Mouse (Mus musculus) forebrain, embryonic 15.5 days (tissue): ENCODE data around the gene Faim. TPM values are rescaled to one million over a fixed set of nuclear protein-coding genes. Genes with fewer than 3 reads are reported as not detected.
A peak's percentile ranks its signal among the peaks of the same experiment; 100 is the strongest.

ENCODE experiments used
- ATAC-seq: fragments of 200-750 bp; cut with Nextera tagmentation; replicated peaks from 2 replicates; pipeline ENCODE4 v1.8.0; 2017; ENCODE audit warnings: mild to moderate bottlenecking, moderate TSS enrichment, moderate library complexity
- H3K27ac ChIP-seq: fragments of 300-500 bp; sonication (generic); replicated peaks from 2 replicates; pipeline ENCODE4 v1.5.1; 2015; ENCODE audit warnings: mild to moderate bottlenecking, inconsistent platforms
- H3K27me3 ChIP-seq: fragments of 300-500 bp; sonication (generic); 2 replicates; pipeline ENCODE4 v1.6.1; 2015; ENCODE audit warnings: inconsistent platforms
- H3K36me3 ChIP-seq: fragments of 300-500 bp; sonication (generic); 2 replicates; pipeline ENCODE4 v1.6.1; 2015; ENCODE audit warnings: mild to moderate bottlenecking, inconsistent platforms
- H3K4me1 ChIP-seq: fragments of 300-500 bp; sonication (generic); 2 replicates; pipeline ENCODE4 v1.6.1; 2015; ENCODE audit warnings: inconsistent platforms
- H3K4me2 ChIP-seq: fragments of 300-500 bp; sonication (generic); replicated peaks from 2 replicates; pipeline ENCODE4 v1.6.1; 2015; ENCODE audit warnings: mild to moderate bottlenecking, inconsistent platforms
- H3K4me3 ChIP-seq: fragments of 300-500 bp; sonication (generic); 2 replicates; pipeline ENCODE4 v1.5.1; 2015; ENCODE audit warnings: mild to moderate bottlenecking, inconsistent platforms
- H3K9ac ChIP-seq: fragments of 300-500 bp; sonication (generic); replicated peaks from 2 replicates; pipeline ENCODE4 v1.6.1; 2015; ENCODE audit warnings: mild to moderate bottlenecking, inconsistent platforms
- H3K9me3 ChIP-seq: fragments of 300-500 bp; sonication (generic); 2 replicates; pipeline ENCODE4 v1.6.1; 2016; ENCODE audit warnings: inconsistent platforms
- WGBS: fragments of 180-500 bp; shearing (Covaris S2); methylation state at CpG from one replicate; pipeline ENCODE4 v1.1.7; 2015; ENCODE audit warnings: mixed read lengths; 5-methylcytosine and 5-hydroxymethylcytosine counted together
- polyA plus RNA-seq: library from polyadenylated mRNA; unstranded; fragments of >200 nt; fragmentation: Nextera tagmentation; extraction: Ambion mirVana; gene quantifications from 2 replicates; pipeline ENCODE4 v1.2.1, GENCODE M21; 2015

The Faim gene
- polyA plus RNA-seq, 1 experiment from 2014 or later: 94.8 TPM

DNA sequence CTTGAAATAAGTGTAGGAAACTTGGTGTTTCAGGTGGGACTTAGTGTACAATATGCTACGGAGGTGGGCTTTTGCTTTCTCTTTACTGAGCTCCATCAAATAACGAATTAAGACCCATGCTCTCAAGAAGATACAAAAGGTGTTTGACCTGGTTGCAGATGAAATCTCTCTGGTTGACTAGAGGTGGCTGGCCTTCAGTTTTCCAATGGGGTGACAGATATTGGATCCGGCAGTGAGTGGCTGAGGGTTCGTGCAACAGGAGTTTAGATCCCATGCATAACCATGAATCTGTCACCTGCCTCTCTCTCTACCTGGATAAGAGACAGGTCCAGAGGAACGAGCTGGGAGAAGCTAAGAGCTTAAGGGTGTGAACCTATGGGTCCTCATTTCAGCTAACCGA lies 27.5 kb upstream of the Faim start:
- no peak overlapping the region for H3K4me3 ChIP-seq
- H3K36me3 ChIP-seq: no peaks in the 10 kb centered on the region
- no peak for ATAC-seq
- WGBS: 3% methylated on average over 6 of the region's 6 CpGs
- no peak overlapping the region for H3K4me2 ChIP-seq
- H3K9me3 ChIP-seq: no peaks in the 10 kb centered on the region
- no peak overlapping the region for H3K27ac ChIP-seq
- H3K4me1 ChIP-seq: peaks cover 27% of the 10 kb centered on the region
- H3K9ac ChIP-seq: no peak overlapping the region
- H3K27me3 ChIP-seq: peaks cover 91% of the 10 kb centered on the region

DNA sequence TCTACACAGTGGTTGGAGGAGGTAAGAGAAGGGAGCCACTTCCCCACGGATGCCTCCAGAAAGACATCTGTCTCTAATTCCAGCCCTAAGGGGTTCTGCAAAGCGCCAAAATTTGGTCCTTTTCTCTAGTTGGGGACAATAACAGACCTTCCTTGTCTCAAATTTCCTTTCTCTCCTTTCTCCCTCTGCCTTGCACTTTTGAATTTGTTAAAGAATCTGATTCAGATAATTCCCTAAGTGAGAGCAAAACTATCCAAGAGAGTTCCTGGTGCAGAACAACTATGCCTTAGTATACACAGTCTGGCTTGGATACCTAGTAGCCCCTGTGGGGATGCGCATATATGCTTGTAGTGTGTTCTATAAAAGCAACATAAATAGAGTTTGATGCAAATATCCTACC lies 26.3 kb upstream of the Faim start:
- H3K4me3 ChIP-seq: no peak overlapping the region
- 25% methylated on average over 3 of the region's 3 CpGs for WGBS
- H3K9me3 ChIP-seq: no peaks in the 10 kb centered on the region
- no peaks in the 10 kb centered on the region for H3K36me3 ChIP-seq
- no peak overlapping the region for H3K4me2 ChIP-seq
- no peak overlapping the region for H3K27ac ChIP-seq
- peaks cover 24% of the 10 kb centered on the region for H3K4me1 ChIP-seq
- ATAC-seq: no peak
- peaks cover 90% of the 10 kb centered on the region for H3K27me3 ChIP-seq
- H3K9ac ChIP-seq: no peak overlapping the region

DNA sequence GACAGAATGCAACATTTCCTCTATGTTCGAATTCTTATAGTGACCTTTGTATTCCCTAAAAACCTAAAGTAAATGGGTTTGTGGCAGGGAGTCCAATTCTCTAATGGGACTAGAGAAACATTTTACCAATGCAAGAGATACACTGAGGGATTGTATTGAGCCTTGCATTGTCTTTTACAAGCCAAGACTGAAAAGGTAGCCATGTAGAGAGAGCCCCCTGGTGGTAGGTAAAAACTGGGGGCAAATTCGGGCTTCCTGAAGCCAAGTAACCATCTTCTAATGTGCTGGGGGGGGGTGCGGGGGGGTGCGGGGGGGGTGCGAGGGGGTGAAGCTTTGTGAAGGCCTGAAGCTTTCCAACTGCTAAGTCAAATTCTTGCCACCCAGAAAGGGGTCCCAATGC lies 25.8 kb upstream of the Faim start:
- no peak overlapping the region for H3K4me3 ChIP-seq
- H3K4me1 ChIP-seq: peaks cover 22% of the 10 kb centered on the region
- no peaks in the 10 kb centered on the region for H3K36me3 ChIP-seq
- no peak for ATAC-seq
- H3K9me3 ChIP-seq: no peaks in the 10 kb centered on the region
- H3K9ac ChIP-seq: no peak overlapping the region
- 17% methylated on average over 5 of the region's 5 CpGs for WGBS
- H3K27ac ChIP-seq: no peak overlapping the region
- no peak overlapping the region for H3K4me2 ChIP-seq
- peaks cover 90% of the 10 kb centered on the region for H3K27me3 ChIP-seq

GRCm38 (mm10) chr9:98961591-98962477 lies 24.3 kb upstream of the Faim start:
- Histone ChIP-seq H3K4me2 (no peak overlapping the region), H3K27ac (no peak overlapping the region), H3K4me1 (peaks cover 7% of the 10 kb centered on the region), H3K9ac (no peak overlapping the region), H3K36me3 (no peaks in the 10 kb centered on the region), H3K27me3 (peaks cover 89% of the 10 kb centered on the region), H3K4me3 (no peak overlapping the region), H3K9me3 (no peaks in the 10 kb centered on the region)
- 3% methylated on average over 22 of the region's 22 CpGs for WGBS
- ATAC-seq: no peak

DNA sequence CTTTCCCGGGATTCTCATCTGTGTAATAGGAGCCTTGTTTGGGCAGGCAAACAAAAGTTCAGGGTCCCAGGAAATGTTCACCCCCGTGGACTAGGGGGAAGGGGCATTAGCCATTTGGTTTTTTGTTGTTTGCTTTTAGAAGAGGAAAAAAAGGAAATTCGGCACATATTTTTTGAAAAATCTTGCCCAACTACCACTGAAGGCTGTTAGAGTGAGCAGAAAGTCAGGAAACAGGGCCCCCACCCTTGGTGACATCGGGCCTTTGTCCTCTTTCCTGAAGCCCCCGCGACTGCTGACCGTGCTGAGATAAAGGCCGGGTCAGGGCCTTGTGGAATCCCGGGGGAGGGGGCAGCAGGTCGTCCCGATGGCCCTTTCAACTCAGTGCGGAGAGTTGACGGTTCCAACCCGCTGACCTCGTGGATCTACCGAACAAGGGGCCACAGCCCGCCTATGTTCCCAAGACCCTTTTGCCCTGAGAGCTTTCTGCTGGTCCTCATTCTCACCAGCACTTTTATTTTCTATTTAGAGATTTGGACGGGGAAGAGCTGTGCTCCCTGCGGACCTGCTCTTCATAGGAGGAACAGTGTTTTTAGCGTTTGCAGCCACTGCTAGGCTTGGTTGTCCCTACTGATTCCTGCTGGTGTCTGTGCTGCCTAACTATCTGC lies 23.6 kb upstream of the Faim start:
- no peak for ATAC-seq
- Histone ChIP-seq H3K9me3 (no peaks in the 10 kb centered on the region), H3K36me3 (no peaks in the 10 kb centered on the region), H3K27ac (no peak overlapping the region), H3K27me3 (peaks cover 91% of the 10 kb centered on the region), H3K4me3 (no peak overlapping the region), H3K4me1 (peaks cover 3% of the 10 kb centered on the region; the same call in 1 of the 2 replicates), H3K9ac (no peak overlapping the region), H3K4me2 (no peak overlapping the region)
- 1% methylated on average over 20 of the region's 20 CpGs for WGBS

DNA sequence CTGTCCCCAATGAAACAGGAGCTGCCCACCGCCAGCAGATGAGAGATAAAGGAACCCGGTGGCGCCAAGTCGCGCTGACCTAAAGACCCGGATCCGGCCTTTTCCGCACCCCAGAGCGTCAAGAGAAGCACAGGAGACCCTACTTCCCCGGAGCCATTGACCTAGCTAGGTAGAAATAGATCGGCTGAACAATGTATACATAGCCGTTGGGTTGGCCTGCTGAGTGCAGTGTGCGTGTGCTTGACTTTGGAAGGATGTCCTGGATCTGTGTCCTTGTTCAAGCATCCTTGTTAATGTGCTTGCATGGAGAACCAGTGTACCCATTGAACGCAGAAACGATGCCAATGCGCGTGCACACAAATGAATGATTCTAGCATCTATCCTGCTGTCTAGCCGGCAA lies 22.5 kb upstream of the Faim start:
- Histone ChIP-seq H3K4me1 (peaks cover 3% of the 10 kb centered on the region; the same call in 1 of the 2 replicates), H3K27ac (no peak overlapping the region), H3K36me3 (no peaks in the 10 kb centered on the region), H3K4me3 (no peak overlapping the region), H3K9me3 (no peaks in the 10 kb centered on the region), H3K27me3 (peaks cover 86% of the 10 kb centered on the region), H3K9ac (no peak overlapping the region), H3K4me2 (no peak overlapping the region)
- no peak for ATAC-seq
- 2% methylated on average over 18 of the region's 18 CpGs for WGBS

- Histone ChIP-seq H3K9ac (no peak overlapping the region), H3K4me2 (0 out of 2 replicates have a peak overlapping the region, but pooled peaks have one; percentile 17), H3K27me3 (peaks cover 85% of the 10 kb centered on the region), H3K36me3 (no peaks in the 10 kb centered on the region), H3K4me1 (peaks cover 3% of the 10 kb centered on the region; the same call in 1 of the 2 replicates), H3K9me3 (no peaks in the 10 kb centered on the region), H3K4me3 (no peak overlapping the region), H3K27ac (no peak overlapping the region)
- ATAC-seq: 0 out of 2 replicates have a peak, but pooled peaks have one; percentile 32
- 2% methylated on average over 18 of the region's 18 CpGs for WGBS
These were observed 21.1 kb upstream of the Faim start for GRCm38 (mm10) chr9:98965084-98965483.

GRCm38 (mm10) chr9:98973101-98973521 lies 13.1 kb upstream of the Faim start:
- Histone ChIP-seq H3K27me3 (peaks cover 77% of the 10 kb centered on the region), H3K4me3 (peak overlapping the region; percentile 27), H3K36me3 (no peaks in the 10 kb centered on the region), H3K4me2 (peak overlapping the region; percentile 40), H3K9ac (no peak overlapping the region; the same call in 1 of the 2 replicates), H3K27ac (no peak overlapping the region), H3K4me1 (peaks cover 9% of the 10 kb centered on the region), H3K9me3 (peaks cover 8% of the 10 kb centered on the region; the same call in 1 of the 2 replicates)
- under 1% methylated on average over 40 of the region's 40 CpGs for WGBS
- ATAC-seq: 0 out of 2 replicates have a peak, but pooled peaks have one; percentile 51

DNA sequence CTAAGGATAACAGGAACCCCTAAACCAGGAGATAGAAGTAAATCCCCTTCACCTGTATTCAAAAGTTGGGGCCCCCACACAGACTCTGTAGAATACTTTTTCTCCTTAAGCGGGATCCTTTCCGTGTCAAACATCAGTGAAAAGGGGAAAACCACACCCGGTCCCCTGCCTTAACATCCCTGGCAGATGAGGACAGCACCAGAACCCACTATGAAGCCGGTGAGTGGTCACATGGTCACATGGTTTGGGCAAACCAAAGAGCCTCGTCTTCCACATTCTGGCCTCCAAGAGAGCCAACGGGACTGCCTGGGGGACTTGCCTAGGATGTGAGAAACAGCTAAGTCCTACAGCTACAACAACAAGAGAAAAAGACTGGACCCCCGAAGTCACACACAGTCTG lies 12.6 kb upstream of the Faim start:
- Histone ChIP-seq H3K9ac (no peak overlapping the region), H3K27me3 (peaks cover 77% of the 10 kb centered on the region), H3K36me3 (no peaks in the 10 kb centered on the region), H3K9me3 (peaks cover 8% of the 10 kb centered on the region; the same call in 1 of the 2 replicates), H3K27ac (no peak overlapping the region), H3K4me3 (peak overlapping the region; percentile 27), H3K4me2 (peak overlapping the region; percentile 40), H3K4me1 (peaks cover 9% of the 10 kb centered on the region)
- 4% methylated on average over 7 of the region's 7 CpGs for whole genome bisulfite sequencing
- no peak for ATAC-seq

- no peak overlapping the region for H3K9ac ChIP-seq
- H3K36me3 ChIP-seq: no peaks in the 10 kb centered on the region
- no peak overlapping the region for H3K4me3 ChIP-seq
- WGBS: 41% methylated on average over 2 of the region's 2 CpGs
- ATAC-seq: no peak
- H3K9me3 ChIP-seq: peaks cover 8% of the 10 kb centered on the region; the same call in 1 of the 2 replicates
- no peak overlapping the region for H3K27ac ChIP-seq
- H3K4me1 ChIP-seq: peaks cover 14% of the 10 kb centered on the region
- H3K27me3 ChIP-seq: peaks cover 66% of the 10 kb centered on the region
- H3K4me2 ChIP-seq: no peak overlapping the region
These were observed 11.3 kb upstream of the Faim start for GRCm38 (mm10) chr9:98974898-98975297.

DNA sequence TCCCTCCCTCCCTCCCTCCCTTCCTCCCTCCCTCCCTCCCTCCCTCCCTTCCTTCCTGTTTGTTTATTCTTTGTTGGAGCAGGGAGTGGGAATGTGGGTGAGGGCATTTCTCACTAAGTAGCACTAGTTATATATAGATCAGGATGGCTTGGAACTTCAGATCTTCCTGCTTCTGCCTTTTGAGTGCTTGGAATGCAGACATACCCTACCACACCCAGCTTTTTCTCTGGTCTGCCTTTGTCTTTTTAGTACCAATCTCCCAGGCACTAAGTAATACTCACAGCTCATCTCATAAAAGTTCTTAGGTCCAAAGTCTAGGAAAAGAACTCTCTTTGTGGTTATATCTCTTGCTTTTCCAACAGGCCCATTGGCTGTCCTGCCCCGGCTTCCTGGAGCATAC lies 10.1 kb upstream of the Faim start:
- no peaks in the 10 kb centered on the region for H3K36me3 ChIP-seq
- H3K9me3 ChIP-seq: no peaks in the 10 kb centered on the region
- H3K27ac ChIP-seq: no peak overlapping the region
- ATAC-seq: no peak
- no peak overlapping the region for H3K4me2 ChIP-seq
- H3K4me3 ChIP-seq: no peak overlapping the region
- 78% methylated on average over 1 of the region's 1 CpGs for WGBS
- no peak overlapping the region for H3K9ac ChIP-seq
- H3K27me3 ChIP-seq: peaks cover 57% of the 10 kb centered on the region
- H3K4me1 ChIP-seq: peaks cover 16% of the 10 kb centered on the region

DNA sequence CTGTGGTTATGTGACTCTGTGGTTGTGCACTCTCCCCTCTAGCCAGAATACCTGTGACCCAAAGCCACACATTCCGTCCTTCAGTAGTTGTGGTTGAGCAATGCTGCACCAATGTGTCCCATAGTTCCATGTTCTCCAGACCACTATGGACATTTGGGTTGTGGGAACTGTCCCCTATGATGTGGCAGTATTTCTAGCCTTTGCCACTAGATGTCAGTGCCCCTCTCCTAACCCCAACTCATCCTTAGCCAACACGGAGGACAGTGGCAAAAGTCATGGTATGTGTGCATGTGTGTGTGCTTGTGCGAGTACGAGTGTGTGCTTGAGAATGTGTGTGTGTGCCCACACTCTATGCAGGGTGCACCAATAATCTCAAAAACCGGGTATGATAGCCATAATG lies 9.7 kb upstream of the Faim start:
- H3K9ac ChIP-seq: no peak overlapping the region
- no peak overlapping the region for H3K4me3 ChIP-seq
- 47% methylated on average over 5 of the region's 5 CpGs for WGBS
- no peak for ATAC-seq
- peaks cover 53% of the 10 kb centered on the region for H3K27me3 ChIP-seq
- H3K36me3 ChIP-seq: no peaks in the 10 kb centered on the region
- H3K4me1 ChIP-seq: peaks cover 16% of the 10 kb centered on the region
- no peak overlapping the region for H3K27ac ChIP-seq
- no peak overlapping the region for H3K4me2 ChIP-seq
- H3K9me3 ChIP-seq: no peaks in the 10 kb centered on the region
